Mouse (Mus musculus) megakaryocyte, embryonic 14.5 days (primary cell): Measurements from ENCODE around the gene Msh6.
"Not testable (repeated sequence)": the region's sequence is repeated elsewhere in the genome, so short reads cannot be mapped to it uniquely, and the experiment has no call there.

Experiments
- FLI1 ChIP-seq: IDR thresholded peaks from 2 replicates; pipeline ENCODE4 v1.6.1; 2012; ENCODE audit warnings: low read length, inconsistent platforms, mixed read lengths
- GATA1 ChIP-seq: IDR thresholded peaks from 3 replicates; pipeline ENCODE4 v1.6.1; 2012; ENCODE audit warnings: mixed read lengths, low read length, inconsistent platforms, borderline replicate concordance

DNA sequence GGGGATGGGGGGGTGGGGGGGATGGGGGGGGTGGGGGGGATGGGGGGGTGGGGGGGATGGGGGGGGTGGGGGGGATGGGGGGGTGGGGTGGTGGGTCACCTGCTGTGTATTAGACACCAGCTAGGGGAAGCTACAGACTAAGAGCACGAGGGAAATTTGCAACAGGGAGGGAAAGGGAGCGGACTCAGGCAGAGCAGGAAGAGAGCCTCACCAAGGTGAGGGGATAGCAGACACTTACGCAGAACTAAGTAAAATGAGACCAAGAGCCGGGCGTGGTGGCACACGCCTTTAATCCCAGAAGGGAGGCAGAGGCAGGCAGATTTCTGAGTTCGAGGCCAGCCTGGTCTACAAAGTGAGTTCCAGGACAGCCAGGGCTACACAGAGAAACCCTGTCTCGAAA, 41.2 kb downstream of the Msh6 start:
- not testable (repeated sequence) for TF ChIP-seq GATA1, FLI1
